Comparison of ENCODE assay signal across 29 mouse cellular contexts in the genomic region with DNA sequence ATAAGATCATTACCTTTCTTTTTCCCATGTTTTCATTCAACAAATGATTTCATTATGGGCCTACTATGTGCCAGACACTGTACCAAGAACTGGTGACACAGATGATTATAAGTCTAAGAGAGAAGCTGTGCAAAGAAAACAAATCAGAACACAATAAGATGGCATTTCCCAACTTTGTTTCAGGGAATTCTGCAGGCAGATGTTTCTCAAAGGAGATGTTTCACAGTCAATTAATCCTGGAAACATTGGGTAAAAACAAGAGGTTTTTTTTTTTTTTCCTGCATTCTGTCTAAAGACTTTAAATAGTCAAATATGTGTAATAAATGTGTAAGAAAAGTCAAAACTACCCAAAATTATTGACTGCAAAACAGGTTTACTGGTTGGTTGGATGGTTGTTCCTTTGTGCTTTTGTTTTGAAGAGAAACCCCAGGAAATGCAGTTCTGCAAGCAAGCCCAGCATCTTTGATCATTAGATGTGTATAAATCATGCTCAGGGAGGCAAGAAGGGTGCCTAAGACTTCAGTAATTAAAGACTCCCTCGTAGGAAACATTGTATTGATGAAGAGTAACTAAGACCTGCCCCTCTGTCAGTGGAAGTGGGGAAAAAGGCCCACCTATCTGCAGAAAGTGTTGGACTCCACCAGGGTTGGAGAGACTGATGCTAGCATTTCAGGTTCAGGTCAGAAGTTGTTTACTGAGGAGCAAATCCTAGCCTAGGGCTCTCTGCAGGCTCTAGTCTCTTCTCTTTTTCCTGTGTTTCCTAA.
DNase-seq lines count a peak whose midpoint lies in the region; ATAC-seq and TF ChIP-seq lines count a peak whose summit lies in the region.
"Had no signal": no experiment of that assay in that cellular context is flagged by ENCODE, and none has a peak within 500 bp of the region (broad histone marks: within the 10 kb centered on the region; RNA-seq: fewer than 3 reads in every experiment).

No protein-coding gene starts in this region.

- peak; percentile 85 for ATAC-seq in kidney, embryonic 15.5 days (replicated peaks; ENCODE audit: low FRiP score)
- ATAC-seq in lung, embryonic 14.5 days (ENCODE audit: insufficient read depth) = no peak
- ATAC-seq in midbrain, embryonic 11.5 days (ENCODE audit: low FRiP score) = no peak
- ATAC-seq in midbrain, embryonic 16.5 days = no peak
- ATAC-seq: activated CD4-positive, CD25-positive, alpha-beta regulatory T cell, adult 4 months; CD4-positive, CD25-positive, alpha-beta regulatory T cell, adult 4 months; forebrain, embryonic 15.5 days; hindbrain, embryonic 16.5 days had no signal

- WGBS in kidney, embryonic 15.5 days = 11% methylated on average over 1 of the region's 1 CpGs
- WGBS in lung, embryonic 14.5 days = 6% methylated on average over 1 of the region's 1 CpGs
- 44% methylated on average over 1 of the region's 1 CpGs for WGBS in midbrain, embryonic 11.5 days
- WGBS in midbrain, embryonic 16.5 days = 42% methylated on average over 1 of the region's 1 CpGs

- H3K36me3 ChIP-seq in kidney, embryonic 15.5 days = no peaks in the 10 kb centered on the region
- H3K36me3 ChIP-seq in lung, embryonic 14.5 days (ENCODE audit: insufficient read depth) = no peaks in the 10 kb centered on the region
- H3K36me3 ChIP-seq in midbrain, embryonic 11.5 days (ENCODE audit: control insufficient read depth, insufficient read depth, low read length) = no peaks in the 10 kb centered on the region
- H3K36me3 ChIP-seq in midbrain, embryonic 16.5 days (ENCODE audit: control insufficient read depth, insufficient read depth, low read length) = no peaks in the 10 kb centered on the region
- H3K36me3 ChIP-seq: embryonic facial prominence, embryonic 10.5 days; embryonic facial prominence, embryonic 13.5 days; forebrain, embryonic 12.5 days; forebrain, embryonic 15.5 days; heart, embryonic 12.5 days; heart, embryonic 15.5 days; hindbrain, embryonic 10.5 days; hindbrain, embryonic 13.5 days had no signal

- H3K4me3 ChIP-seq in kidney, embryonic 15.5 days (replicated peaks) = no peak overlapping the region
- no peak overlapping the region for H3K4me3 ChIP-seq in lung, embryonic 14.5 days (ENCODE audit: low read depth, low read length)
- no peak overlapping the region for H3K4me3 ChIP-seq in midbrain, embryonic 11.5 days (ENCODE audit: low read depth, low read length)
- H3K4me3 ChIP-seq in midbrain, embryonic 16.5 days (ENCODE audit: low read depth, low read length) = no peak overlapping the region
- H3K4me3 ChIP-seq: embryonic facial prominence, embryonic 10.5 days; embryonic facial prominence, embryonic 13.5 days; erythroblast, embryonic 14.5 days; forebrain, embryonic 12.5 days; forebrain, embryonic 15.5 days; heart, embryonic 12.5 days; heart, embryonic 15.5 days; hindbrain, embryonic 10.5 days; hindbrain, embryonic 13.5 days had no signal

- H3K27ac ChIP-seq in kidney, embryonic 15.5 days = no peak overlapping the region
- no peak overlapping the region for H3K27ac ChIP-seq in lung, embryonic 14.5 days (ENCODE audit: low read depth)
- H3K27ac ChIP-seq in midbrain, embryonic 11.5 days (ENCODE audit: low read depth, low read length) = no peak overlapping the region
- H3K27ac ChIP-seq in midbrain, embryonic 16.5 days (ENCODE audit: low read length) = no peak overlapping the region
- H3K27ac ChIP-seq: embryonic facial prominence, embryonic 10.5 days; embryonic facial prominence, embryonic 13.5 days; forebrain, embryonic 12.5 days; forebrain, embryonic 15.5 days; heart, embryonic 15.5 days; hindbrain, embryonic 10.5 days; hindbrain, embryonic 13.5 days had no signal

- no peaks in the 10 kb centered on the region for H3K27me3 ChIP-seq in kidney, embryonic 15.5 days
- H3K27me3 ChIP-seq in lung, embryonic 14.5 days (ENCODE audit: insufficient read depth, low read length) = no peaks in the 10 kb centered on the region
- H3K27me3 ChIP-seq in midbrain, embryonic 11.5 days (ENCODE audit: control insufficient read depth, insufficient read depth, low read length) = no peaks in the 10 kb centered on the region
- no peaks in the 10 kb centered on the region for H3K27me3 ChIP-seq in midbrain, embryonic 16.5 days (ENCODE audit: control insufficient read depth, insufficient read depth, low read depth, low read length)
- H3K27me3 ChIP-seq: embryonic facial prominence, embryonic 13.5 days; forebrain, embryonic 12.5 days; forebrain, embryonic 15.5 days; heart, embryonic 12.5 days; heart, embryonic 15.5 days; hindbrain, embryonic 13.5 days had no signal

- no peaks in the 10 kb centered on the region for H3K9me3 ChIP-seq in kidney, embryonic 15.5 days (replicated peaks)
- H3K9me3 ChIP-seq in lung, embryonic 14.5 days (ENCODE audit: low read depth, low read length) = no peaks in the 10 kb centered on the region
- no peaks in the 10 kb centered on the region for H3K9me3 ChIP-seq in midbrain, embryonic 11.5 days (ENCODE audit: control insufficient read depth, low read length)
- no peaks in the 10 kb centered on the region for H3K9me3 ChIP-seq in midbrain, embryonic 16.5 days (replicated peaks; ENCODE audit: control insufficient read depth, low read length, poor library complexity, severe bottlenecking)
- H3K9me3 ChIP-seq: embryonic facial prominence, embryonic 10.5 days; embryonic facial prominence, embryonic 13.5 days; forebrain, embryonic 12.5 days; forebrain, embryonic 15.5 days; heart, embryonic 12.5 days; heart, embryonic 15.5 days; hindbrain, embryonic 10.5 days; hindbrain, embryonic 13.5 days had no signal

- TF ChIP-seq CTCF in lung, embryonic 14.5 days (IDR thresholded peaks at IDR 0.05; ENCODE audit: low read depth) = no peak

- no peak overlapping the region for H3K4me2 ChIP-seq in kidney, embryonic 15.5 days
- no peak overlapping the region for H3K4me2 ChIP-seq in lung, embryonic 14.5 days
- H3K4me2 ChIP-seq in midbrain, embryonic 11.5 days = no peak overlapping the region
- no peak overlapping the region for H3K4me2 ChIP-seq in midbrain, embryonic 16.5 days (ENCODE audit: low read length)
- H3K4me2 ChIP-seq: embryonic facial prominence, embryonic 13.5 days; forebrain, embryonic 12.5 days; forebrain, embryonic 15.5 days; heart, embryonic 12.5 days; heart, embryonic 15.5 days; hindbrain, embryonic 13.5 days had no signal

- no peaks in the 10 kb centered on the region for H3K4me1 ChIP-seq in kidney, embryonic 15.5 days
- H3K4me1 ChIP-seq in lung, embryonic 14.5 days (ENCODE audit: insufficient read depth) = no peaks in the 10 kb centered on the region
- H3K4me1 ChIP-seq in midbrain, embryonic 11.5 days (ENCODE audit: control insufficient read depth, insufficient read depth, low read length) = no peaks in the 10 kb centered on the region
- no peaks in the 10 kb centered on the region for H3K4me1 ChIP-seq in midbrain, embryonic 16.5 days (ENCODE audit: control insufficient read depth, insufficient read depth, low read length)
- H3K4me1 ChIP-seq: embryonic facial prominence, embryonic 10.5 days; embryonic facial prominence, embryonic 13.5 days; forebrain, embryonic 12.5 days; forebrain, embryonic 15.5 days; hindbrain, embryonic 10.5 days; hindbrain, embryonic 13.5 days had no signal

- H3K9ac ChIP-seq in kidney, embryonic 15.5 days = no peak overlapping the region
- no peak overlapping the region for H3K9ac ChIP-seq in lung, embryonic 14.5 days
- no peak overlapping the region for H3K9ac ChIP-seq in midbrain, embryonic 11.5 days (ENCODE audit: low read length)
- no peak overlapping the region for H3K9ac ChIP-seq in midbrain, embryonic 16.5 days (ENCODE audit: low read depth, low read length)
- H3K9ac ChIP-seq: embryonic facial prominence, embryonic 13.5 days; forebrain, embryonic 12.5 days; forebrain, embryonic 15.5 days; heart, embryonic 12.5 days; heart, embryonic 15.5 days; hindbrain, embryonic 13.5 days had no signal

- no peak for DNase-seq in kidney, postnatal 36 days
- DNase-seq in lung, embryonic 14.5 days = peak; percentile 34
- DNase-seq in lung, adult 18-20 months = no peak
- peak; percentile 44 for DNase-seq in midbrain, embryonic 11.5 days (ENCODE audit: low spot score, missing footprints)
- DNase-seq: adrenal gland, adult 8-10 months; adrenal gland, postnatal 25 days; cerebellum, adult 11-12 months; cerebellum, adult 8-10 months; cerebellum, postnatal 10 days; cerebellum, postnatal 36 days; embryo, embryonic 11 days; gastrocnemius, postnatal 10 days; gastrocnemius, postnatal 36 days; heart, postnatal 10 days; heart, postnatal 36 days had no signal

Comparison
In these comparisons a context has a peak if more than half of its experiments do, and no peak if none do; other contexts are left out.
1. DNase-seq: peak in lung, embryonic 14.5 days (single experiment) and midbrain, embryonic 11.5 days (single experiment); none in kidney, postnatal 36 days (0 of 2) and lung, adult 18-20 months (0 of 2).